Mouse (Mus musculus): ENCODE results near the gene Tekt1. TPM values are rescaled to one million over a fixed set of nuclear protein-coding genes. Genes with fewer than 3 reads are reported as not detected.

Tekt1 gene
- polyA plus RNA-seq, 1 experiment from 2014 or later = 0.16 TPM

DNA sequence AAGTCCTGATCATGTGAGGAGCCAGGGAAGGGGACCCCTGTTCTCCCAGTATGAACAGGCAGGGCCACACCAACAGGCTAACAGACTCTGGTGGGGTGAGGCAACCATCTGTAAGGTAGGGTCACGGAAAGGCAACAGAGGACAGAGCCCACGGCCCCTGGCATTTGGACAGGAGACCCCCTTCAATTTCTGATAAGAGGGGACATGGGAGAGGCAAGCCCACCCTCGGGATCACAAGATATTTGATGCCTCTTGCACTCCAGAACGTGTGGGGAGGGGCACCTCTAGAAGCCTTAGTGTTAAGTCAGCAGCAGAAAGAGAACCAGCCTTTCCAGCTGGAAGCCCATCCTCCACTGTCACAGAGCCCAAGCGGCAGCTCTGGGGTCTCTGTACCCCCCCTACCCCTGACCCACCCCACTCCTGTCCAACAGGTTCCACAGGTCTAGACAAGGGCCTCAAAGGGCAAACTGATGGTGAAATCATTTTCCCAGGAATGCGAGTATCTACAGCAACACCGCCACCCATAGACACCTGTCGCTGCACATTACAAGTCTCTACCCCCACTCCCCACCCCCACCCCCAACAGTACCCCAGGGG lies 43.9 kb upstream of the Tekt1 start:
- peaks cover 52% of the 10 kb centered on the region for H3K4me1 ChIP-seq (ENCODE audit: control insufficient read depth, insufficient read depth, low read length)
- 49% methylated on average over 8 of the region's 8 CpGs for WGBS
- H3K4me2 ChIP-seq (ENCODE audit: low read depth, low read length) = peak overlapping the region; percentile 99; the same call in 1 of the 2 replicates
- no peaks in the 10 kb centered on the region for H3K27me3 ChIP-seq (replicated peaks; ENCODE audit: control insufficient read depth, insufficient read depth, low read length)
- H3K27ac ChIP-seq (ENCODE audit: low read length) = no peak overlapping the region
- H3K9me3 ChIP-seq (ENCODE audit: control insufficient read depth, low read length) = no peaks in the 10 kb centered on the region
- no peaks in the 10 kb centered on the region for H3K36me3 ChIP-seq (ENCODE audit: control insufficient read depth, insufficient read depth, low read length)
- no peak overlapping the region; the same call in 1 of the 2 replicates for H3K9ac ChIP-seq (ENCODE audit: low read depth, low read length)
- no peak overlapping the region for H3K4me3 ChIP-seq (ENCODE audit: low read length)
- ATAC-seq = peak; percentile 35; the same call in 1 of the 2 replicates

- peaks cover 48% of the 10 kb centered on the region for H3K4me1 ChIP-seq (ENCODE audit: control insufficient read depth, insufficient read depth, low read length)
- H3K27ac ChIP-seq (ENCODE audit: low read length) = no peak overlapping the region
- no peak overlapping the region for H3K9ac ChIP-seq (ENCODE audit: low read depth, low read length)
- no peak for ATAC-seq
- no peaks in the 10 kb centered on the region for H3K36me3 ChIP-seq (ENCODE audit: control insufficient read depth, insufficient read depth, low read length)
- H3K4me2 ChIP-seq (ENCODE audit: low read depth, low read length) = no peak overlapping the region
- H3K4me3 ChIP-seq (ENCODE audit: low read length) = no peak overlapping the region
- 46% methylated on average over 4 of the region's 4 CpGs for WGBS
- no peaks in the 10 kb centered on the region for H3K27me3 ChIP-seq (replicated peaks; ENCODE audit: control insufficient read depth, insufficient read depth, low read length)
- no peaks in the 10 kb centered on the region for H3K9me3 ChIP-seq (ENCODE audit: control insufficient read depth, low read length)
Measured at GRCm38 (mm10) chr11:72405532-72405931, 43.3 kb upstream of the Tekt1 start.

- no peak overlapping the region for H3K27ac ChIP-seq (ENCODE audit: low read length)
- H3K36me3 ChIP-seq (ENCODE audit: control insufficient read depth, insufficient read depth, low read length) = peaks cover 4% of the 10 kb centered on the region; the same call in 1 of the 2 replicates
- WGBS = 86% methylated on average over 12 of the region's 12 CpGs
- H3K4me3 ChIP-seq (ENCODE audit: low read length) = no peak overlapping the region
- no peak overlapping the region for H3K4me2 ChIP-seq (ENCODE audit: low read depth, low read length)
- no peaks in the 10 kb centered on the region for H3K27me3 ChIP-seq (replicated peaks; ENCODE audit: control insufficient read depth, insufficient read depth, low read length)
- peaks cover 27% of the 10 kb centered on the region for H3K4me1 ChIP-seq (ENCODE audit: control insufficient read depth, insufficient read depth, low read length)
- H3K9me3 ChIP-seq (ENCODE audit: control insufficient read depth, low read length) = no peaks in the 10 kb centered on the region
- H3K9ac ChIP-seq (ENCODE audit: low read depth, low read length) = no peak overlapping the region
- ATAC-seq = no peak
Measured at GRCm38 (mm10) chr11:72402969-72403368, 40.7 kb upstream of the Tekt1 start.

DNA sequence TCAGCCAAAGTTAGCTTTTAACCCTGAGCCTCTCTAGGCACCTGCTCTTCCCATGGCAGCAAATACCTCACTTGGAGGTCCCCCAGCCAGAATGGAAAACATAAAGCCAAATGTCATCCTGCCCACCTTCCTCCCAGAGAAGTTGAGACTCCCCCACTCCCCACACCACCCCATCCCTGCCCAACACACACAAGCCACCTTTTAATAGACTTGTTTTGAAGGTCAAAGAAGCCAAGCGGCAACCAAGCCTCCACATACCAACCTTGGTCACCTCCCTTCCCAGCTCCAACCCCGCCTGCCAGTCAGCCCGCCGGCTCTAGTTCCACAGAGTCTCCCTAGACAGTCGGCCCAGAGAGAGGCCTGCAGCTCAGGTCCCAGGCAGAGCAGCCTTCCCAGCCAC lies 39.8 kb upstream of the Tekt1 start:
- no peak overlapping the region for H3K27ac ChIP-seq (ENCODE audit: low read length)
- peaks cover 4% of the 10 kb centered on the region; the same call in 1 of the 2 replicates for H3K36me3 ChIP-seq (ENCODE audit: control insufficient read depth, insufficient read depth, low read length)
- H3K4me1 ChIP-seq (ENCODE audit: control insufficient read depth, insufficient read depth, low read length) = peaks cover 24% of the 10 kb centered on the region
- ATAC-seq = no peak
- H3K9me3 ChIP-seq (ENCODE audit: control insufficient read depth, low read length) = no peaks in the 10 kb centered on the region
- WGBS = 65% methylated on average over 5 of the region's 5 CpGs
- no peaks in the 10 kb centered on the region for H3K27me3 ChIP-seq (replicated peaks; ENCODE audit: control insufficient read depth, insufficient read depth, low read length)
- H3K4me3 ChIP-seq (ENCODE audit: low read length) = no peak overlapping the region
- H3K9ac ChIP-seq (ENCODE audit: low read depth, low read length) = no peak overlapping the region
- no peak overlapping the region for H3K4me2 ChIP-seq (ENCODE audit: low read depth, low read length)

DNA sequence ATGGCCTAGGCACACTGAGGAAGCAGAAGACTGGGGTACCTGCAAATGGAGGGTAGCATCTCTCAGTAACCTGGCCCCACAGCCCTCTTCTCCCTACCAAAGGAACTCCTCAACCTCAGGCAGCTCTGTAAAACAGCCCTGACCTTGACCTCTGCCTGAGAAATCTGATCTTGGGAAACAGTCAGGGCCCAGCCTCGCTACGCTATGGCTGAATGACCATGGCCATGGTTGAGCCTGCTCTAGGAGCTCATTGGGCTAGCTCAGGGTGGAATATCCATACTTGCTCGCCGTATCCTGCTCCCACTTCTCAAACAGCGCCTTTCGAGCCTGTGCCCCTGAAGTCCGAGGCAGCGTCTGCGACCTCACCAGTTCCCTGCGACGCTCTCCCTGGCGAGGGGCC lies 38.8 kb upstream of the Tekt1 start:
- Histone ChIP-seq H3K36me3 (ENCODE audit: control insufficient read depth, insufficient read depth, low read length) (peaks cover 4% of the 10 kb centered on the region; the same call in 1 of the 2 replicates), H3K4me1 (ENCODE audit: control insufficient read depth, insufficient read depth, low read length) (peaks cover 24% of the 10 kb centered on the region), H3K9me3 (ENCODE audit: control insufficient read depth, low read length) (no peaks in the 10 kb centered on the region), H3K4me3 (ENCODE audit: low read length) (no peak overlapping the region), H3K27me3 (replicated peaks; ENCODE audit: control insufficient read depth, insufficient read depth, low read length) (no peaks in the 10 kb centered on the region), H3K4me2 (ENCODE audit: low read depth, low read length) (no peak overlapping the region), H3K27ac (ENCODE audit: low read length) (no peak overlapping the region), H3K9ac (ENCODE audit: low read depth, low read length) (no peak overlapping the region)
- no peak for ATAC-seq
- 88% methylated on average over 12 of the region's 12 CpGs for WGBS

DNA sequence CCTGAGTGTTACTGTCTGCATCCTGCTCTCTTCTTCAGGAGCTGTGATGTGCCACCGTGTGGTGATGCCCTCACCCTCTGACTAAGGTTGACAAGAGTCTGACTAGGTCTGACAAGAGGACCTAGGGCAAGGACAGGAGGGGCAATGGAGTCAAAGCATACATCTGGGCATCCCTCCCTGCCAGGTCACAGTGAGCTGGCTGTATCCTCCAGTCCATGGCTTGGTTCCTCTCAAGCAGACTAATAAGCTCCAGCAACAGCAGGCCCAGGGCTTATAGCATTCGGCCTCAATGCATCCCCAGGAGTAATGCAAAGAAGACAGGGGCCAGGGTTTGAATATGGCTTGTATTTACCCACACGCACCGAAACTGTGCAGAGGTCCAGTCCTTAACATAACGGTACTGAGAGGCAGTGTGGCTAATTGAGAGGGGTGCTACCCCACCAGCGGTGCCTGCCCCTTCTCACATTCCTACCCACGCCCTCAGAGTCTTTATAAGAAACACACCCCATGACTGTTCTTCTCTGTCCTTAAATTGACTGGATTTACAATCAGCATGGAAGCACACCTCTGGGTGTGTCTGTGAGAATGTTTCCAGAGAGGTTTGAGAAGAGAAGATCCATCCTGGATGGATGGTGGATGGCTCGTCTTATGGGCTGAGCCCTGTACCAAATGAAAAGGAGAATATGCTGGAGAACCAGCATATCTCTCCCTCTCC lies 35.7 kb upstream of the Tekt1 start:
- H3K4me1 ChIP-seq (ENCODE audit: control insufficient read depth, insufficient read depth, low read length) = peaks cover 19% of the 10 kb centered on the region
- H3K36me3 ChIP-seq (ENCODE audit: control insufficient read depth, insufficient read depth, low read length) = peaks cover 4% of the 10 kb centered on the region; the same call in 1 of the 2 replicates
- no peaks in the 10 kb centered on the region for H3K9me3 ChIP-seq (ENCODE audit: control insufficient read depth, low read length)
- H3K4me2 ChIP-seq (ENCODE audit: low read depth, low read length) = no peak overlapping the region
- peak overlapping the region; percentile 69; the same call in 1 of the 2 replicates for H3K27ac ChIP-seq (ENCODE audit: low read length)
- 84% methylated on average over 8 of the region's 8 CpGs for WGBS
- no peak overlapping the region for H3K9ac ChIP-seq (ENCODE audit: low read depth, low read length)
- no peak for ATAC-seq
- H3K27me3 ChIP-seq (replicated peaks; ENCODE audit: control insufficient read depth, insufficient read depth, low read length) = no peaks in the 10 kb centered on the region
- no peak overlapping the region for H3K4me3 ChIP-seq (ENCODE audit: low read length)

DNA sequence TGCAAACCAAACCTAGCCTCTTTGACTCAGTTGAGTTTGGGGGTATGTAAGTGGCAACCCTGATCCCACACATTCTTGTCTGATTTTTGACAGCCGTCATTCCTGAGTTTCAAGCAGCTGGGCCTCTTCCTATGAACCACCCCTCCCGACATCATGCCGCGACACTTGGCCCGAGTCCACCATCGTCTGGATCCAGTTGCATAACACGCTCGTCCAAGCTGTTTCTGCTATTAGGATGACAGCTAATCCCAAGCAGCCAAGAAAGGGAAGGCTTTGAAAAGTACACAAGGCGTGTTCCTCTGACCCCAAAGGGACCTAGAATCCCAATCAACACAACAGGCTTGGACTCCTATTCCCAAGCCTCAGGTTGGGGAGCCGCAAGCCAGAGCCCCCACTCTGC lies 34.8 kb upstream of the Tekt1 start:
- no peak overlapping the region for H3K4me2 ChIP-seq (ENCODE audit: low read depth, low read length)
- H3K27ac ChIP-seq (ENCODE audit: low read length) = peak overlapping the region; percentile 69
- WGBS = 57% methylated on average over 10 of the region's 10 CpGs
- H3K27me3 ChIP-seq (replicated peaks; ENCODE audit: control insufficient read depth, insufficient read depth, low read length) = no peaks in the 10 kb centered on the region
- no peak overlapping the region for H3K9ac ChIP-seq (ENCODE audit: low read depth, low read length)
- H3K4me3 ChIP-seq (ENCODE audit: low read length) = no peak overlapping the region
- H3K9me3 ChIP-seq (ENCODE audit: control insufficient read depth, low read length) = no peaks in the 10 kb centered on the region
- peaks cover 4% of the 10 kb centered on the region; the same call in 1 of the 2 replicates for H3K36me3 ChIP-seq (ENCODE audit: control insufficient read depth, insufficient read depth, low read length)
- peak; percentile 58; the same call in 1 of the 2 replicates for ATAC-seq
- peaks cover 17% of the 10 kb centered on the region for H3K4me1 ChIP-seq (ENCODE audit: control insufficient read depth, insufficient read depth, low read length)

DNA sequence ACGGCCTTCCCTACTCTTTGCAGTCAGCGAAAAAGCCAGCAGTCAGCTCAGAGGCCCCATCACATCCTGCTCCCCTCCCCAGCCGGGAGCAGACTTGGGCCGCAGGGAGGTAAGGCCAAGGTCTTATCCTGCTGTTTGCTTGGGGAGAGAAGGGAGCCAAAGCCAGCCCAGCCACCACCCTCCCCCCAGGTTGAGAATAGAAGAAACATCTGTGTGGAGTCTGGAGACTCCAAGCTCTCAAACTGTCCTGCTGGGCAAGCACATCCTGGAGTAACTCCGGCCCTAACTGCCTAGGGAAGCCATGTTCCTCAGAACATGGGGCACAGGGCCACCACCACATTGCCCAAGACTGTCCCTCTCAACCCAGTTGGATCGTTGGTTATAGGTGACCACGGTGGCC lies 34.4 kb upstream of the Tekt1 start:
- Histone ChIP-seq H3K27me3 (replicated peaks; ENCODE audit: control insufficient read depth, insufficient read depth, low read length) (no peaks in the 10 kb centered on the region), H3K9ac (ENCODE audit: low read depth, low read length) (no peak overlapping the region; the same call in 1 of the 2 replicates), H3K4me3 (ENCODE audit: low read length) (no peak overlapping the region), H3K4me1 (ENCODE audit: control insufficient read depth, insufficient read depth, low read length) (peaks cover 16% of the 10 kb centered on the region), H3K36me3 (ENCODE audit: control insufficient read depth, insufficient read depth, low read length) (peaks cover 4% of the 10 kb centered on the region; the same call in 1 of the 2 replicates), H3K9me3 (ENCODE audit: control insufficient read depth, low read length) (no peaks in the 10 kb centered on the region), H3K27ac (ENCODE audit: low read length) (peak overlapping the region; percentile 67), H3K4me2 (ENCODE audit: low read depth, low read length) (no peak overlapping the region)
- 60% methylated on average over 7 of the region's 7 CpGs for WGBS
- ATAC-seq = peak; percentile 64

GRCm38 (mm10) chr11:72395652-72396051 lies 33.4 kb upstream of the Tekt1 start:
- peaks cover 4% of the 10 kb centered on the region; the same call in 1 of the 2 replicates for H3K36me3 ChIP-seq (ENCODE audit: control insufficient read depth, insufficient read depth, low read length)
- no peak overlapping the region for H3K4me3 ChIP-seq (ENCODE audit: low read length)
- 73% methylated on average over 6 of the region's 6 CpGs for WGBS
- no peak overlapping the region for H3K27ac ChIP-seq (ENCODE audit: low read length)
- peaks cover 16% of the 10 kb centered on the region for H3K4me1 ChIP-seq (ENCODE audit: control insufficient read depth, insufficient read depth, low read length)
- no peak overlapping the region for H3K4me2 ChIP-seq (ENCODE audit: low read depth, low read length)
- H3K27me3 ChIP-seq (replicated peaks; ENCODE audit: control insufficient read depth, insufficient read depth, low read length) = no peaks in the 10 kb centered on the region
- no peaks in the 10 kb centered on the region for H3K9me3 ChIP-seq (ENCODE audit: control insufficient read depth, low read length)
- H3K9ac ChIP-seq (ENCODE audit: low read depth, low read length) = no peak overlapping the region
- ATAC-seq = no peak
